Mouse (Mus musculus) hindbrain, embryonic 16.5 days (tissue): ENCODE measurements at regions not wholly inside any gene's neighbourhood (a gene's known extent, or its start where the extent isn't known, plus 50 kb on each side); places are given as distances from the start of the nearest gene placed in this dataset.

Experiments
- ATAC-seq: fragments of 200-750 bp; cut with Nextera tagmentation; 2 replicates; pipeline ENCODE4 v1.8.0; 2017; ENCODE audit warnings: moderate TSS enrichment, moderate library complexity
- H3K27ac ChIP-seq: fragments of 300-500 bp; sonication (generic); 2 replicates; pipeline ENCODE4 v1.5.1; 2014; ENCODE audit warnings: low read depth, mild to moderate bottlenecking, control low read depth, low read length, moderate library complexity
- H3K27me3 ChIP-seq: fragments of 300-500 bp; sonication (generic); replicated peaks from 2 replicates; pipeline ENCODE4 v1.6.1; 2014; ENCODE audit warnings: low read length; ENCODE audit not compliant: control insufficient read depth, insufficient read depth
- H3K36me3 ChIP-seq: fragments of 300-500 bp; sonication (generic); 2 replicates; pipeline ENCODE4 v1.6.1; 2014; ENCODE audit warnings: mild to moderate bottlenecking, low read length, moderate library complexity, mixed read lengths; ENCODE audit not compliant: control insufficient read depth, insufficient read depth
- H3K4me1 ChIP-seq: fragments of 300-500 bp; sonication (generic); 2 replicates; pipeline ENCODE4 v1.6.1; 2014; ENCODE audit warnings: low read depth, low read length; ENCODE audit not compliant: control insufficient read depth, insufficient read depth
- H3K4me2 ChIP-seq: fragments of 300-500 bp; sonication (generic); 2 replicates; pipeline ENCODE4 v1.6.1; 2014; ENCODE audit warnings: mild to moderate bottlenecking, low read length, control low read depth, moderate library complexity
- H3K4me3 ChIP-seq: fragments of 300-500 bp; sonication (generic); 2 replicates; pipeline ENCODE4 v1.5.1; 2014; ENCODE audit warnings: mild to moderate bottlenecking, low read length, control low read depth, moderate library complexity
- H3K9ac ChIP-seq: fragments of 300-500 bp; sonication (generic); 2 replicates; pipeline ENCODE4 v1.6.1; 2014; ENCODE audit warnings: low read depth, mild to moderate bottlenecking, control low read depth, low read length, moderate library complexity
- H3K9me3 ChIP-seq: fragments of 300-500 bp; sonication (generic); 2 replicates; pipeline ENCODE4 v1.6.1; 2014; ENCODE audit warnings: mild to moderate bottlenecking, low read length, moderate library complexity; ENCODE audit not compliant: control insufficient read depth
- WGBS: fragments of 180-500 bp; shearing (Covaris S2); extraction: QIAGEN DNeasy Blood & Tissue Kit; methylation state at CpG from one replicate; pipeline ENCODE4 v1.1.7; 2014; 5-methylcytosine and 5-hydroxymethylcytosine counted together

GRCm38 (mm10) chr15:15637130-15637529 is 1091.4 kb upstream of the Cdh9 start:
- no peaks in the 10 kb centered on the region for H3K36me3 ChIP-seq
- WGBS: 50% methylated on average over 2 of the region's 2 CpGs
- 0 out of 2 replicates have a peak, but pooled peaks have one; percentile 34 for ATAC-seq

DNA sequence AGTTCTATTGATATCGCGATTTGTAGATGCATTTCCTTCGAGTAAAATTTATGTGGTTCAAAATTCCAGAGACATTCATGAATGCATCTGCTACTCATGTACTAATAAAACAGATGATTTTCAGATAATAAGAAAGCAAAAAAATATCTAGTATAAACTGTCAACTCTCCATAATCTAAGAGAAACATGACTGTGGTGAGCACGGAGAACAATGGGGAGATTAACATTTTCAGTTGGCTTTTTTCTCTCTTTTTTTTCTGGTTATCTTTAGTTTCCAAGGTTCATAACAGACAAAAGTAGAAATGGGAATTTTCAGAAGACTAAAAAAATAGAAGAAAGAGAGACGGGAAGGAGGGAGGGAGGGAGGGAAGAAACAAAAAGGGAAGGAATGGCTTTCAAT is 1079.8 kb upstream of the Cdh9 start:
- H3K9ac ChIP-seq: no peak overlapping the region
- no peak overlapping the region for H3K4me2 ChIP-seq
- H3K4me3 ChIP-seq: no peak overlapping the region
- 83% methylated on average over 5 of the region's 5 CpGs for WGBS
- H3K9me3 ChIP-seq: no peaks in the 10 kb centered on the region
- H3K36me3 ChIP-seq: no peaks in the 10 kb centered on the region
- H3K27me3 ChIP-seq: no peaks in the 10 kb centered on the region
- no peak for ATAC-seq
- no peaks in the 10 kb centered on the region for H3K4me1 ChIP-seq
- H3K27ac ChIP-seq: no peak overlapping the region

More at GRCm38 (mm10) chr15:15637130-15637529, 1091.4 kb upstream of the Cdh9 start:
- no peaks in the 10 kb centered on the region for H3K27me3 ChIP-seq
- no peak overlapping the region for H3K27ac ChIP-seq
- no peaks in the 10 kb centered on the region for H3K9me3 ChIP-seq
- H3K9ac ChIP-seq: no peak overlapping the region
- H3K4me2 ChIP-seq: no peak overlapping the region
- H3K4me1 ChIP-seq: no peaks in the 10 kb centered on the region
- H3K4me3 ChIP-seq: no peak overlapping the region

DNA sequence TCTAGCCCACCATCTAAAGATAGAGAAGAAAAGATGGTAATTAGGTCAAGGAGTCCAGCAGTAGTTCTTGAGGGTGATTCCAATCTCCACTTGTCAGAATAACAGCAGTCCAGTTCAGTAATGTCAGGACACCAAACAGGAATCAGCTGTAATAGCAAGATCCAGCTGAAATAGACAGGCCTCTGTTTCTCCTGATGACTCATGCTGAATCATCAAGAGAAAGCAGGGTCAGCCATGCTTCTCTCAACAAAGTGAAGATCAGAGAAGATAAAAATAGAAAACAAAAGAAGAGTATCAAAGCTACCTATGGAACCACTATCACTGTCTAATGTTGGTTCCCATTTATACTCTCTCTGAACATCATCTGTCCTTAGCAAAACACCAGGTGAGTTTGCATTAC is 1061.8 kb upstream of the Cdh9 start:
- Histone ChIP-seq H3K27ac (no peak overlapping the region), H3K4me1 (no peaks in the 10 kb centered on the region), H3K27me3 (no peaks in the 10 kb centered on the region), H3K9ac (no peak overlapping the region), H3K36me3 (no peaks in the 10 kb centered on the region), H3K4me3 (no peak overlapping the region), H3K9me3 (no peaks in the 10 kb centered on the region), H3K4me2 (no peak overlapping the region)
- ATAC-seq: no peak

DNA sequence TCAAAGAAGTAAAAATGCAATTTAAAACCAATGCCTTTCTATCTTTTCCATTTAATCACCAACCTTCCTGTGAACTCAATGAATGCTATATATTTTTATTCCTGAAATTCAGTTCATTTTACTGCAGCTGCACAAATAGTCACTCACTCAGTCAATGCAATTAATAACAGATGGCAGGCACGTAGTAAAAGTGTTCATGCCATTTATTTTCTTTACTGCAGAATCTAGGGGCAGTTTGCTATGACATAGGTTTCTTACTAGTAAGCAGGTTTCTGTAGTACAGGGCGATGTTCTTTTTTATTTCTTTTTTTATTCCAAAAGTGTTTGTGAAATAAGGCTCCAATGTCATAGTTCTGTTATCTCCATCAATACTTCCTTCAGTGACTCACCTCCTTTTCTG is 1035.8 kb upstream of the Cdh9 start:
- no peak for ATAC-seq
- no peaks in the 10 kb centered on the region for H3K9me3 ChIP-seq
- no peak overlapping the region for H3K9ac ChIP-seq
- no peak overlapping the region for H3K4me3 ChIP-seq
- WGBS: 62% methylated on average over 2 of the region's 2 CpGs
- H3K36me3 ChIP-seq: no peaks in the 10 kb centered on the region
- H3K4me2 ChIP-seq: no peak overlapping the region
- H3K27me3 ChIP-seq: no peaks in the 10 kb centered on the region
- no peaks in the 10 kb centered on the region for H3K4me1 ChIP-seq
- H3K27ac ChIP-seq: no peak overlapping the region

- H3K27me3 ChIP-seq: no peaks in the 10 kb centered on the region
- H3K4me1 ChIP-seq: no peaks in the 10 kb centered on the region
- H3K4me2 ChIP-seq: no peak overlapping the region
- no peak overlapping the region for H3K4me3 ChIP-seq
- 89% methylated on average over 2 of the region's 2 CpGs for WGBS
- H3K27ac ChIP-seq: no peak overlapping the region
- no peaks in the 10 kb centered on the region for H3K36me3 ChIP-seq
- H3K9ac ChIP-seq: no peak overlapping the region
- ATAC-seq: no peak
- no peaks in the 10 kb centered on the region for H3K9me3 ChIP-seq
Observed at GRCm38 (mm10) chr15:15716694-15717093, 1011.9 kb upstream of the Cdh9 start.

- Histone ChIP-seq H3K9me3 (no peaks in the 10 kb centered on the region), H3K9ac (no peak overlapping the region), H3K4me1 (no peaks in the 10 kb centered on the region), H3K27me3 (no peaks in the 10 kb centered on the region), H3K36me3 (no peaks in the 10 kb centered on the region), H3K27ac (no peak overlapping the region), H3K4me3 (no peak overlapping the region), H3K4me2 (no peak overlapping the region)
- 87% methylated on average over 4 of the region's 4 CpGs for WGBS
- no peak for ATAC-seq
Observed at GRCm38 (mm10) chr15:15741987-15742386, 986.6 kb upstream of the Cdh9 start.

GRCm38 (mm10) chr15:15743011-15743410 is 985.5 kb upstream of the Cdh9 start:
- Histone ChIP-seq H3K9me3 (no peaks in the 10 kb centered on the region), H3K4me3 (no peak overlapping the region), H3K27ac (no peak overlapping the region), H3K4me2 (no peak overlapping the region), H3K27me3 (no peaks in the 10 kb centered on the region), H3K36me3 (no peaks in the 10 kb centered on the region), H3K9ac (no peak overlapping the region), H3K4me1 (no peaks in the 10 kb centered on the region)
- 87% methylated on average over 5 of the region's 5 CpGs for WGBS
- ATAC-seq: no peak
